Mouse (Mus musculus): ENCODE measurements around the gene Gon7.

The Gon7 gene

GRCm38 (mm10) chr12:102757689-102758402 is at the start of gene Gon7, which contains the start of the genes Gm28051 and Ubr7:
Gon7 (minus strand) TSS chr12:102757803.
Gm28051 (minus strand) TSS chr12:102757765.
Ubr7 (plus strand) TSS chr12:102757967.
- peak; percentile 97 for DNase-seq

DNA sequence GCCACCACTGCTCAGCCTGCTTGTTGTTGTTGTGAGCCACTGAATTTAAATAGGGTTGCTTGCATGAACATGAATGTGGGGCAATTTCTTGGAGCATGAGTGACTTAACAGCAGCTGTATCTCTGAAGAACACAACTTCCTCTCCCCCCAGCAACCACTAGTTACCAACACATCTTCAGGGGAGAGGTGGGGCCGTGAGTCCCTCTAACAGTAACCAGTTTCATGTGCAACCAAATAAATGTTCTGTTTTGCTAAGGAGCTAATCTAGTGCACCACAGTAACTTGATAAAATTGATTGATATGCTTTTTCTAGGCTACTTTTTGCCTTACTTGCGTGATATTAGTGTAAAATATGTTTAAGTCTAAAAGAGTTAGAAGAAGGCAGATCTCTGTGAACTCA is 41.9 kb upstream of the Gon7 start:
- no peak for DNase-seq

DNA sequence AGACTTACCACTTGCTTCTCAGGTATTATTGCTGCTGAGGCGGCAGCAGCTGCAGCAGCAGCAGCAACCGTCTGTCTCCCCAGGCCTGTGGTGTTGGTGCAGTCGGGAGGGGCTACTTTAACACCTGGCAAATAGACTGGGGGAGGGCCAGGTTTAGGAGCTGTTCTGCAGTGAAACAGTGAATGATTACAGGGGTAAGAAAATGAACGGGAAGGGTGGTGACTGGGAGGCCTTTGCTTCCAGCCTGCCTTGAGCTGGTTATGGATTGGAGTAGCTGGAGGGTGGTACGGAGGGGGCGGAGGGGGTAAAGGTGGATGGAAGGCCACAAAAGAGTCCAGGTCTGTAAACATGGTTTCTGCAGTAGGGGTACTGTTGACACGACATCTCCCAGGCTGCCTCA is 30.3 kb upstream of the Gon7 start:
- DNase-seq: no peak

DNA sequence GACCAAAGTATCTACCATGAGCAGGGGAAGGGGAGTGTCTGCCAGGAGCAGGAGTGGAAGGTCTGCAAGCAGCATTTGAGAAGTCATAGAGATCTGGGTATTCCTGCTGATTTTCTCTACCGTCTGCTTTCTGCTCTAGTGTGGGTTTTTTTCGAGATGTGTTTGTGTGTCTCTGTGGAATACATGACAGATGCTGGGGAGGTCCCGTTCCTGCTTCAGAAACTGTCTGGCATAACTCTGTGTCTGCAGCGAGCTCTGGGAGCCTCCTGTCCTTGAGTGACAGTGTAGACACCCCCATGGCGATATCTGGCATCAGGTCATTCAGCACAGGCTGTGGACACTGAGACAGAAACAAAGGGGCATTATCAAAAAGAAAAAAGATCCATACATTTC is 28.0 kb upstream of the Gon7 start:
- DNase-seq: no peak

- no peak for DNase-seq
These were observed 27.4 kb upstream of the Gon7 start for GRCm38 (mm10) chr12:102784899-102785592.

DNA sequence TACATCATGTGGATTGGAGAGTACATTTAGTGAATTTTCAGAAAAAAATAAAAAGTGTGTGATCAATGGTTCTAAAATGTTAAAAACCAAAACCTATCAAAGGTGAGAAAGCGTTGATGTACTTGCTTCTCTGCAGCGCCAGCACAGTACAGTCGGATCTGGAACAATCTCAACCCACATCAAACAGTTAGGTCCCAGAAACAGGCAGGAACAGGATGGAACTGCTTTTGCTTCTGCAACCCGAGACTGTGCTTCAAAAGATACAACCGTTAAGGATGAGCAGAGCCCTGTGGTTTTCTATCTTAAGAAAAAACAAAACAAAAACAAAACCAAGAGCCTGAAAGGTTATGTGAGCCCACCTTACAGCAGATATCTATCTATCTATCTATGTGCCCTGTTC is 25.2 kb upstream of the Gon7 start:
- DNase-seq: no peak

DNA sequence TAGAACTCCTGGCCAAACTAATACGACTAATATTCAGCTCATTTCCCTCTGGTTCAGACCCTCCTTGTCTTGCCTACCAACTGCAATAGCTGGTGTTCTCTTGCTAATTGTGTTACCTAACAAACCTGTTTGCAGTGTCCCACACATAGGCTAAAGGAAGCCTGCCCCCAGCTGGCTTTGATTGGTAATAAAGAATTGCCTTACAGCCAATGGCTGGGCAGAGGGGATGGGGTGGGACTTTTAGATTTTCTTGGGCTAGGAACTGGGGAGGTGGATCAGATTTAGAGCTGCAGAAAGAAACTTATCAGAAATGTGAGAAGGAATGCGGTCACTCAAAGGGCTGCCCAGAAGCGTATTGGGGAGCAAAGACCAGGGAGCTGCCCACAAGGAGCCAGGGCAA is 21.8 kb upstream of the Gon7 start:
- DNase-seq: no peak

DNA sequence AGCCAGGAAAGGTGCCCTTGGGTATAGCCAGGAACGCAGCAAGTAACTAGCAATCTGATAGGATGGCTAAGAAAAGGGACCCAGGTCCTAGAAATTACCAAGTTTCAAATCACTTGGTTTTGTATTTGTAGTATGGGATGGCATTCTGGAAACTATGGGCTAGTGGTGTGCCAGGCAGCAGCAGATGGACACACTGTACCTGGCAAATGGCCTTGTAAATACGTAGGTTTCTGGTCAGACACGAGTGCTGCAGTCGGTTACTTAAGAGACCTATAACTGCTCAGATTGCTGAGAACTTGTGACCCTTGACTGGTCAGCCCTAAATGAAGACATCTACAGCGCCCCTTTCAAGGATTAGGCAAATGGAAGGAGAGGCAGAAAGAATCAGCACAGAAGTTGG is 20.5 kb upstream of the Gon7 start:
- no peak for DNase-seq

GRCm38 (mm10) chr12:102776035-102776434 is 18.4 kb upstream of the Gon7 start:
- DNase-seq: no peak

GRCm38 (mm10) chr12:102772676-102773075 is 15.1 kb upstream of the Gon7 start:
- DNase-seq: no peak

- no peak for DNase-seq
These were observed 14.0 kb upstream of the Gon7 start for GRCm38 (mm10) chr12:102771601-102772000.

GRCm38 (mm10) chr12:102769000-102769399 is 11.4 kb upstream of the Gon7 start:
- no peak for DNase-seq

- DNase-seq: no peak
These were observed 6.1 kb upstream of the Gon7 start for GRCm38 (mm10) chr12:102763696-102764095.

DNA sequence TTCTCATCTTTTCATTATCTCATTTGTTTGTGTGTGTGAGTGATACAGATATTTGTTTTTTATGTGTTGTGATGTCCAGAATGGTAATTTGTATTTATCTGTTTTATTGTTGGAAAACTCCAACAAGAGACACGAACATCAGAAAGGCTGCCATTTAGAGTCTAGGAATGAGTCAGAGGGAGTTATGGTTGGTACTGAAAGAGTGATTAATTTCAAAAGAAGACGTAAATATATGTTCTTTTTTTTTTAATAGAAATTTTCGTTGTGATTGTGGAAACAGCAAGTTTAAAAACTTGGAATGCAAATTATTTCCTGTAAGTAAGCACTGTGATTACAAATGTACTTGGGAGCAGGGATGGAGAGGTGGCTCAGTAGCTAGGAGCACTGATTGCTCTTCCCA is 4.1 kb upstream of the Gon7 start:
- no peak for DNase-seq

DNA sequence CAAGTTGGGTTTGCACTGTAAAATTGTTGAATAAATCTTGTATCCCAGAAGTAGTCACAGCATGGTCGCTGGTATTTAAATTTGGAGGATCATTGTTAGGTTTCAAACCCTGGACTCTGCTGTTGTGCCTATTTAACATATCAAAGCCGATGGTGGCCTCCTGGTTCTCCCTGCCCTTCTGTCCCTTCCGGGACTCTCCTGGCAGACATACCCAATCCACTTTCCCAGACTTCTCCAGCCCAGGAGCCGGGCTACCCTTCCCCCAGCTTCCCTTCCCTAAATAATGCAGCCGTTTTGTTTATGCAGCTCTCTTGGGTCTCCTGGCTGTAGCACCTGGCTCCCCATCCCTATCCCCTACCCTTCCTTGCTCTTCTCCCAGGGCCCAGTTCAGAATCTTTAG is 1.3 kb upstream of the Gon7 start:
- DNase-seq: no peak

DNA sequence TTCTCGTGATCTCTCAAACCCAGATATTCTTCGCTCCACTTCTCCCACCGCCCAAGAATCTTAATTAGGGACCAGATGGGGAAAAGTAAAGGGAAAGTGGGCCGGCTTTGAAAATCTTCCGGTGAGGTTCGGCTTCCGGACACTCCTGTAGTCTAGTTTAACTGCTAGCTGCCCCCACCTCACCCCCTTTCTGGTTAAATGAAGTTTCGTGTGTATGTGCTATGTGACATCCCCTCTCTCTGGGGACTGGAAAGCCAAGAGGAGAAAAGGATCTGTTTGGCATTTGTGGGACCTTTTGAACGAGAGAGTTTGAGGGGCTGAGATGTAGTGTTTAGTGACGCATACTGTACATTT is 777 bp upstream of the Gon7 start, which contains the start of gene Gm20604:
Gm20604 (minus strand) TSS at position 270 of the 354 bp plus-strand sequence.
- DNase-seq: no peak

- no peak for DNase-seq
These were observed 431 bp downstream of the Gon7 start for GRCm38 (mm10) chr12:102757055-102757688.

- no peak for DNase-seq
These were observed 1.3 kb downstream of the Gon7 start for GRCm38 (mm10) chr12:102756304-102756703.

DNA sequence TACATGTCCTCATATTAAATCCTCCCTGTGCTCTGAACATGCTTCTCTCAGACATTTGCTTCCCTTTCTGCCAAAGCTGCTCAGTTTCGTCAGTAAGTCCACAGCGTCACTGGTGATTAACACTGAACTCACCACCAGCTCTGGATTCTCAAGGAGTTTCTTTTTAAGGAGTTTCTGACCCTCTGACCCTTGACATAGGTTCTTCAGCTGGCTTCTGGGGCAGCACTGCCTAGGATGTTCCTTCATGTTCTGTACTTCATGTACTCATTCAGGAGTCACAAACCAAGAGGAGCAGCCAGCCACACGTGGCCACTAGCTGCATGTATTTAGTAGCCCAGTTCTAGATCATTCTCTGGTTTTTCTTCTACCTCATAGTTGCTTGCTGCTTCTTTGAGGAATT is 9.3 kb downstream of the Gon7 start:
- DNase-seq: no peak

DNA sequence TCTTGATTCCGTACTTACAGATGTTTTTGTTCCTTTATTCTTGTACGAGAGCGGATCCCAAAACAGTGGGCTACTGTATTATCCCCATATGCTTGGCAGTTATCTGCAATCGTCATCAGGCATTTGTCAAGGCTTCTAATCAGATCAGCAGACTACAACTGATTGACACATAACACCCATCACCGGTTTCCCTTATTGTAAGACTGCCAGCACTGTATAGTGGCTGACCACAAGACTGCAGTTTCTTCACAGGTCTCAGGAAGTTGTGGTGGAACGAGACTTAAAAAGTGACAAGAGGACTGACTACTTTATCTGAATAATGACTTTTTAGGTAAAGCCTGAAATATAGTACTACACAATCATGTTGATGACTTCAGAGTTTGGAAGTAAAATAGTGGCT is 12.8 kb downstream of the Gon7 start:
- no peak for DNase-seq

- peak; percentile 92 for DNase-seq
These were observed 13.7 kb downstream of the Gon7 start, which contains the start of the genes Moap1 and Tmem251 for GRCm38 (mm10) chr12:102743589-102744574. Moap1 (minus strand) TSS chr12:102743661. Tmem251 (plus strand) TSS chr12:102743762.

- DNase-seq: no peak
These were observed 14.5 kb downstream of the Gon7 start for GRCm38 (mm10) chr12:102743036-102743588.

Measured in kidney, adult 18-20 months (tissue).